Mouse (Mus musculus) A20 (cell line): Measurements from ENCODE around the gene Clpx.
A peak's percentile ranks its signal among the peaks of the same experiment; 100 is the strongest.
"Not testable (repeated sequence)": the region's sequence is repeated elsewhere in the genome, so short reads cannot be mapped to it uniquely, and the experiment has no call there.

Source experiments
- DNase-seq: peaks from one replicate; pipeline ENCODE4 v3.0.0-alpha.2; 2011; ENCODE audit warnings: low read depth, low spot score

The Clpx gene

GRCm38 (mm10) chr9:65292421-65292820 is 1.6 kb upstream of the Clpx start:
- peak; percentile 22 for DNase-seq

- peak; percentile 68 for DNase-seq
Observed at GRCm38 (mm10) chr9:65293119-65293518, 941 bp upstream of the Clpx start.

GRCm38 (mm10) chr9:65293580-65293972 is 484 bp upstream of the Clpx start:
- DNase-seq, result no peak

- no peak for DNase-seq
Observed at GRCm38 (mm10) chr9:65294716-65295378, 787 bp downstream of the Clpx start.

GRCm38 (mm10) chr9:65297056-65297455 is 3.0 kb downstream of the Clpx start:
- DNase-seq, result no peak

- no peak for DNase-seq
Observed at GRCm38 (mm10) chr9:65298761-65299160, 4.7 kb downstream of the Clpx start.

- DNase-seq, result no peak
Observed at GRCm38 (mm10) chr9:65299650-65300049, 5.6 kb downstream of the Clpx start.

- DNase-seq, result no peak
Observed at GRCm38 (mm10) chr9:65302327-65302983, 8.4 kb downstream of the Clpx start.

- peak; percentile 31 for DNase-seq
Observed at GRCm38 (mm10) chr9:65303586-65303985, 9.5 kb downstream of the Clpx start.

- DNase-seq, result no peak
Observed at GRCm38 (mm10) chr9:65304300-65304699, 10.2 kb downstream of the Clpx start.

- DNase-seq, result no peak
Observed at GRCm38 (mm10) chr9:65306672-65307071, 12.6 kb downstream of the Clpx start.

GRCm38 (mm10) chr9:65308011-65308410 is 14.0 kb downstream of the Clpx start:
- no peak for DNase-seq

GRCm38 (mm10) chr9:65312669-65313357 is 18.8 kb downstream of the Clpx start:
- no peak for DNase-seq

- no peak for DNase-seq
Observed at GRCm38 (mm10) chr9:65313846-65314245, 19.8 kb downstream of the Clpx start.

GRCm38 (mm10) chr9:65322255-65322900 is 28.3 kb downstream of the Clpx start:
- no peak for DNase-seq

- DNase-seq, result no peak
Observed at GRCm38 (mm10) chr9:65325971-65326370, 31.9 kb downstream of the Clpx start.

- DNase-seq, result no peak
Observed at GRCm38 (mm10) chr9:65327371-65327770, 33.3 kb downstream of the Clpx start.

- no peak for DNase-seq
Observed at GRCm38 (mm10) chr9:65333958-65334357, 39.9 kb downstream of the Clpx start.

- no peak for DNase-seq
Observed at GRCm38 (mm10) chr9:65339146-65339545, 45.1 kb downstream of the Clpx start.

- DNase-seq, result no peak
Observed at GRCm38 (mm10) chr9:65340414-65340813, 46.4 kb downstream of the Clpx start.

- not testable (repeated sequence) for DNase-seq
Observed at GRCm38 (mm10) chr9:65345439-65345838, 51.4 kb downstream of the Clpx start.

GRCm38 (mm10) chr9:65345854-65346475 is 51.9 kb downstream of the Clpx start, which contains the start of gene Pdcd7:
Gene Pdcd7, plus strand, starts transcription at chr9:65346104.
- DNase-seq, result peak; percentile 95
